Mouse (Mus musculus) frontal cortex, postnatal 36 days (tissue): ENCODE results near the gene Rab11a.
A peak's percentile ranks its signal among the peaks of the same experiment; 100 is the strongest.

ENCODE experiments used
- DNase-seq, 2 experiments: peaks; one replicate each; pipeline ENCODE4 v3.0.0; 2022; ENCODE audit warnings: low spot score in 2 of 2

Rab11a gene

DNA sequence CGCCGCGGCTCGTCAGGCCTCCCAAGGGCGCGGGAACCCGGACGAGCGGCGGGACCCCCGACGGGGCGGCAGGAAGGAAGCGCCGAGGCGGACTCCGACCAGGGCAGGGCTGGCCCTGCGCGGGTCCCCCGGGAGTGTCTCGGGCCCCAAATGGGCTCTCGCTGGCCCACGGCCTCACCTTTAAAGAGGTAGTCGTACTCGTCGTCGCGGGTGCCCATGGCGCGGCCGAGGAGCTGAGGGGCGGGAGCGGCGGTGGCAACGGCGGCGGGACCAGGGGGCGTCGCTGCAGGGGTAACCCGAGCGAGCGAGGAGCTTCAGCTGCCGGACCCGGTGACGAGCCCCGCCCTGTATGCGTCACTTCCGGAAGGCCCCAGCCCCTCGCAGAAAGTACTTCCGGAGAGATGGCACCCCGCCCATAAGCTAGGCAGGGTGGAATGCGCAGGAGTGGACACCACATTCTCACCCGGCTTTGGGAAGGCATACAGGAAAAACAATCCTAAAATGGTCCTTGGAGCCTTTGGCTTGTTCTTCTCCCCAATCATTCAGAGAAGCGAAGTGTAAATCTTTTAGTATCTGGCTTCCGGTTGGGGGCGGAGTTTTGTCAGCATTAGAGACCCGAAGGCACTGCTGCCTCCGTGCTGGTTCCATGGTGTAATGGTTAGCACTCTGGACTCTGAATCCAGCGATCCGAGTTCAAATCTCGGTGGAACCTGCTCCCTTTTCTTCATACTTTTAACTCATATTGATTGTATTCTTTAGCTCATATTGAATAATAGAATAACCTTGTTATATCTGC is at the start of gene Rab11a:
TSS of gene Rab11a (minus strand) at position 353 of the 796 bp plus-strand sequence.
- peak; percentile 95 to 96 for DNase-seq

DNA sequence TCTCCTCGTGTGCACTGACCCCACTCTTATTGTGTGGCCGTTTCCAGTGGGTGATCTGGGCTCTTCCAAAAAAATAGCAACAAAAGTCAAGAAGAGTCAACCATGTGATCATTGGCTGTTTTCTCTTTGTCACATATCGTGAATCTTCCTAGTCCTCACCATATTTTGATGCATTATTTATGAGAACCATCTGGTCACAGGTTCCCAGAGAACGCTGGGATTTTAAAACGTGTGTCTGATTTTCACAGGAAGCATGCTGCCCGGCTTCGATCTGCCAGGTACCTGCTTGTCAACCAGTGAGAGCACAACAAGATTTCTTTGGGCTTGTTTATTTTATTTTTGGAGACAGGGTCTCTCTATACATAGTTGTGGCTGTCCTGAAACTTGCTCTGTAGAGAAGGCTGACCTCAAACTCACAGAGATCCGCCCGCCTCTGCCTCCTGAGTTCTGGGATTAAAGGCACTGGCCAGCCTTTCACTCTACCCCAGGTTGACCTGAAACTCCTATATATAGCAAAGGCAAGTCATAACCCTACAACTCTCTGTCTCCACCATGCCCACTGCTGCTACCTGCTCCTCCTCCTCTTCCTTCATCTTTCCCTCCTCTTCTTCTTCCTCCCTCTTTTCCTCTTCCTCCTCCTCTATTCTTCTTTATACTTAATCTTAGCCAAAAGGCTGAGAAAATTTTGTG is 48.8 kb upstream of the Rab11a start:
- peak in 1 of 2 experiments; percentile 28 for DNase-seq

DNA sequence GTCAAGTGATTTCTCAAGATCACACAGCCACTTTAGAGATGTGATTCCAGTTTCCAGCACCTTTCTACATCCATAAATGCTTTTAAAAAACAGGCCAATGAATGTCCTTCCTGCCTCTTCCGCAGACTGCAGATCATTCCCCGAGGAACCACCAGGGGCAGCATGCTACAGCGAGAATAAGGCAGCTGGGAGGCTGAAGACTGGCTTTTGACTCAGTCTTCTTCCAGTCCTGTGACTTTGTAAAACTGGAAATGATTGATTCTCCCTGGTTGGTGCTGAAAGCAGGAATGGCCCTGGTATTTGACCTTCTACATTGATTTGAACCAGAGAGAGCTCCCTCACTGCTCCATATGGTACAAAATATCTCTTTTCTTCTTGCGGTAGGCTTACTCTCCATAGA is 47.3 kb upstream of the Rab11a start:
- DNase-seq, result no peak

DNA sequence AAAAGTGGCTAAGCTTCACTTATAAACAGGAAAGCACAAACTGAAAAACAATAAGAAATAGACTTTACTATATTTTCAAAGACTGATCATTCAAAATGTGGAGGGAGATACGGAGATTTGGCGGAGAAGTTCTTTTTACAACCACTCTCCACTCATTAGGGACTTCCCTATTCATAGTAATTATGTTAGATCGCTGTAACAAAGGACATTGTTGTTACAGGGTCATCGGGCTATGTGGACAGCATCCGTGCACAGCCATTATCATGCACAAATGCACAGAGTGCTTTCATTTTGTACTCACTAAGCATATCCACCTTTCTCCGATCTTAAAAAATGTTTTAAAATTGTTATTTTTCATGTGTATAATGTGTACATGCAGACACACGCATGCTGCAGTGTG is 46.0 kb upstream of the Rab11a start:
- DNase-seq, result no peak

DNA sequence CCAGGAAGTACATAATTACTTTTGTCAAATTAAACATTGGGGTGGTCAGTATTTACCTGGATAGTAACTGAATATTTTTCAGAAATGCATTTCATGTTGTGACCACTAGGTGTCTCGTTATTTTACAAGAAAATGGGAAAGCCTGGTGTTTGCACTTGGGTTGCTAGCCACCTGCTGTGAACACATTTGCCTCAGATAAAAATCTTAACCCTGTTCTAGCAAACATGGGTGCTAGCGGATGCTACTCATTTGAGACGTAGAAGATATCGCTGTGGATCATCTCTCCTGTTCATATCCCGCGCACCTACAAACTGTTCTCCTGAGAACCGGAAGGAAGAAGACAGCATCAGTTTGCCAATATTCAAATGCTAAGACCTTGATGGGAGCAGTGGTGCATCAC is 42.1 kb upstream of the Rab11a start:
- no peak for DNase-seq

DNA sequence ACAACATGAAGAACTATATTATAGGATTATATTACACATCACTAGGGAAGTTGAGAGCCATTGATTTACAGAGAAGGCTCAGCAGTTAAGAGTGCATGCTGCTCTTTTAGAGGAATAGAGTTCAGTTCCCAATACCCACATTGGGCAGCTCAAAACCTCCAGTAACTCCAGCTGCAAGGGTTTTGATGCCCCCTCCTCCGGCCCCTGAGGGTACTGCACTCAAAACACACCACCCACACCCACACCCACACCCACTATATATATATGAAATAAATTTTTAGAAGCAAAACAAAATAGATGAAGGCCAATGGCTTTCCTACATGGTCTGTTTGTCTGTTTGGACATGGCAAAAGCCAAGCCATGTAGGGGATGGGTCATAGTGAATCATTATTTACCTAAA is 40.6 kb upstream of the Rab11a start:
- no peak for DNase-seq

DNA sequence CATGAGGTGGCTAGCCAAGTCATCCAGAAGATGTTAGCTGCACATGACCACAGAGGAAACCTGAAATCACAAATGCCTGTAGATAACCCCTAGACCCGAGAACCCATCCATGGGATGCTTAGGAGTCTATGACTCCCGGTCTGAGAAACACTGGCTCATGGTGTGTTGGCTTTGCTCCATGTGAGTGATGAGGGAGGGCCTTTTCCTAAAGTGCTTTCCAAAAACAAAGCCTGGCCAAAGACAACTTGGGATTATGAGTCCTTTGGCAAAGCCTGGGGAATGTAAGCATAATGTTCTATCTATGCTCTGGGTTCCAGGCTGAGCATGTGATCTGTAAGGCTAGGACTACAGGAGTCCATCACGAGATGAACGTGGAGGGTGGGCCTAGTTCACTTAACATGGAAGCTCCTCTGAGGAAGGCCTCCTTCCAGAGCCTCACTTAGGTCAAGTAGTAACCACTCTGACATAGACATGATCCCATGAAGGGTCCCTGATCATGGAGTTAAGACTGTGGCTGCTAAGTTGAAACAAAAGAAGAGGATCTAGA is 40.0 kb upstream of the Rab11a start:
- no peak for DNase-seq

DNA sequence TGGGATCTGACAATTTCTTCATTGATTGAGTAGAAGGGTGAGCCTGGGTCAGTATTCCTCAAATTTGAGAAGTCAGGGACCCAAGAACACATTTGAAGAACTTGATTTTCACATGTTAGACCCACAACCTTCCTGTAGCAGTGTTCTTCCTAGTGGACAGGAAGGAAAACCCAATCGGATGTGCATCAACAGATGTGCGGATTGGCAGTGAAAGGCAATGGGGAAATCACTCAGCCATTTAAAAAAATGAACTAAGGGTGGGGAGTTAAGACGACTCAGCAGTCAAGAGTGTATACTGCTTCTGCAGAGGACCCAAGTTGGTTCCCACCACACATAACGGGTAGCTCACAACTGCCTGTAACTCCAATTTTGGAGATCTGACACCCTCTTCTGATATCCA is 37.9 kb upstream of the Rab11a start:
- no peak for DNase-seq

DNA sequence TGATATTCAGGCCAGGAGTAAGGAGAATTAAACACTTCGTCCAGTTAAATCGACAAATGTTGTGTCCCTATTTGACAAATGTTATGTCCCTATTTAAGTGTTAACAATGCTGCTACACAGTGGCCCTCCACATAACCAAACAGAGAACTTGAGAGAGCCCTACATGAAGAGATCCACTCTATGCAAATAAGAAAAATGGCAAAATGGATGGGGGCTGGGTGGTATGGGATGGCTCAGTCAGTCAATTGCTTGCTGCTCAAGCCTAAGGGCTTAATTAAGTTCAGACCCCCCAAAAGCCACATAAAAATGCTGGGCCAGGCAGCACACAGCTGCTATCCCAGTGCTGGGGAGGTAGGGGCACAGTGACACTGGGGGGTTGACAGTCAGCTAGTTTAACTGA is 37.3 kb upstream of the Rab11a start:
- DNase-seq, result no peak

DNA sequence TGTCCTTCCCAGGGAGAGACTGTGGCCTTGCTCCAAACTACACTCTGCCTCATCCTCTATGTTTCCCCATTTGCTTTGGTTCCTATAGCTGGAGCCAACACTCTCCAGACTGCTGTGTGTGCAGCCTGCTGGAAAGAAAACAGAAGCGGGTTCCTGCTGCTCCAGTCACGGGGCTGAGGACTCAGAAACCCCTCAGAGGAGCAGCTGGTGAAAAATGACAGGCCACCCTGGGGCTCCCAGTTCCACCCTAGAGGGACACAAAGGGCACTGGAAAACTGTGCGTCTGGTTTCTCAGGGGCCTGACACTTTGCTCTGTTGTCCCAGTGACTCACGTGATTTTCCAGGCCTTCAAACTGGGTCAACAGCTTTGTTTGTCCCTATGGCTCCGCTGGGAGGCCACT is 36.9 kb upstream of the Rab11a start:
- DNase-seq, result peak in 1 of 2 experiments; percentile 50

DNA sequence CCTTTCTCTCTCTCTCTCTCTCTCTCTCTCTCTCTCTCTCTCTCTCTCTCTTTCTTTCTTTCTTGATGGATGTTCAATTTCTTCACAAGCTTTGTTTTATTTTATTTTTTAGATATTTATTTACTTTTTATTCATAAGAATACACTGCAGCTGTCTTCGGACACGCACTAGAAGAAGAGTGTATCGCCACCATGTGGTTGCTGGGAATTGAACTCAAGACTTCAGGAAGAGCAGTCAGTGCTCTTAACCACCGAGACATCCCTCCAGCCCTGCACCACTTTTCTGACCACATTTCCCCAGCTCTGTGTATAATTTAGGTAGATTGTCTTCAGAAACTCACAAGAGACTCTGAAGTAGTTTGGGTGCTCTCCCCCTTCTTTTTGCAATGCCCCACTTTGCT is 36.4 kb upstream of the Rab11a start:
- no peak for DNase-seq

DNA sequence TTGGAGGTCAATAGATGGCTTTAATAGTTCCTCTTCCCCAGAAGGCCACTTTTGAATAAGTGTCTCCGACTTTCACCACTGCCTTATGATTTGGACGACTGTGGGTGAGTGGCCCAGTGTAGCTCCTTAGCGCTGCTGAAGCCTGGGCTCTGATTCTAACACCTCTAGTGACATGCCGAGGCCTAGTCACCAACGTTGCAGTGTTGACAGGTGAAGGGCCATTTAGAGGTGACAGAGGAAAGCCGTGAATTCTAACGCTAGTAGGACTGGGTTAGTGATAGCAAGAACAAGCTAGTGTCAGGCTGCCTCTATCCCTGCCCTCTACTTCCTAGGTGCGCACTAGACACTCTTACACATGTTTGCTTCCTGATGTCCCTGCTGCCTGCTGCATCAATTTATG is 35.7 kb upstream of the Rab11a start:
- no peak for DNase-seq

DNA sequence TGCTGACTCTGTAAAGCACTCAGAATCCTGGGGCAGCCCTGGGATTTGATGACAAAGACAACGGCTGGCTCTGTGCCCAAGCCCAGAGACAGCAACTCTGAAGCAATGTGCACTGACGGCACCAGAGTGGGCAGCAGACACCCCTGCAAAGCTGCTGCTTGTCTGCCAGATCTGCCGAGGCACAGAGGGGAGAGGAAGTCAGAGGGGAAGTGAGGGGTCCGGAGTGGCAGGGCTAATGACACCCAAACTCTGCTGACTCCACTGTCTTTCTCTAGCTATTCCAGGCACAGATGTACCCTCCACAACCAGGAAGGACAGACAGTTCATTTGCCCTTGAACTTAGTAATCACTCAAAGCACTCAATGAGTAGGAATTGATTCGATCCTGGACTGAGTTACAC is 33.7 kb upstream of the Rab11a start:
- DNase-seq, result peak; percentile 55 to 57

DNA sequence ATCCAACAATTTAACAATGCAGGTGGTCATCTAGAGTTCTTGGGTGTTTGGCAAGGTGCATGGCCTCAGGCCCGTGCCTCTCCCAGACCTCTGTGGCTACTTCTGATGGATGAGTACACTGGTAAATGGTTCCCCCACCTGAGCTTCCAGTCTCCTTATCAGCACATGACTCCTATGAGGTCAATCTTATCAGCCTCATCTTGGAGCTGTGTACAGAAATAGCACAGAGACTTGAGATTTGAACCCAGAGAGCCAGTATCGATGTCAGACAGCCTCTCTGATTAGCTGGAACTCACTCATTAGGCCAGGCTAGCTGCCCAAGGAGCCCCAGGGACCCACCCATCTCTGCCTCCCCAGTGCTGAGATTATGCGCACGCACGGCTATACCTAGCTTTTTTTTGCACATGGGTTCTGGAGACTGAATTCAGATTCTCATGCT is 32.9 kb upstream of the Rab11a start:
- no peak for DNase-seq

DNA sequence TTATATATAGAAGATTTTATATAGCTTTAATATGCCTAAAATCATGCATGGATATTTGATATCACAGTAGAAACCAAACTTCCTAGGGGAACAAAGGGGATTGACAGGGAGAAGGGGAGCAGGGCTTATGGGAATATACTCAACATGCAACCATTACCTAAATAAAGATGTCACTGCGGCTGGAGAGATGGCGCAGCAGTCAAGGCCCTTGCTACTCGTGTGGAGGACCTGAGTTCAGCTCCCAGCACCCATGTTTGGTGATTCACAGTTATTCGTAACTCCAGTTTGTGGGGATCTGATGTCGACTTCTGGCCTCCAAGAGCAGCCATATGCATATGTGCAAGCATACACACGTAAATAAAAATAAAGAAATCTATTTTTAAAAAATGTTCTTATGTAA is 32.4 kb upstream of the Rab11a start:
- DNase-seq, result no peak

DNA sequence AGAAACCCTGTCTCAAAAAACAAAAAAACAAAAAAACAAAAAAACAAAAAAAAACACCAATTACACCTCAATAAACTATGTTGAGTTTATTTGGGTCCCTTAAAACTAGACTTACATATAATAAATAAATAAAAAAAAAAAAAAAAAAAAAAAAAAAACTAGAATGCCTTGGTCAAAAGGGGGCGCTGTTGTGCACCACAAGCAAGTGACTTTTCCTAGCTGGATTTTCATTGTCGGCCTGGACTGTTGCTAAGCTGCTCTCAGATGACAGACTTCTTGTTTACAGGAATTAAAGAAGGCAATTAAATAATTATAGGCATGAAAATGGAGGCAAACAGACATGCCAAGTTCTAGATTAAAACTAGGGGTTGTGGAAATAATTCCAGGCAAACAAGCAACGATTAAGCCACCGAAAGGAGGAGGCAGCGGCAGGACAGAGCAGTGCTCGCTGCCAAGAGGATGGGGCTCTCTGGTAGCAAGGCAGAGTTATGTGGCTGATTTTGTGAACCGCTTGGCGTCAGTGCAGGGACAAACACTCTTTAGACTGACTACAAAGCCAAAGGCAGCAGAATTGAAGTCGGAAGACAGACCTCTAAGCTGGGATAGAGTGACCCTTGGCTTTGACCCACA is 31.6 kb upstream of the Rab11a start:
- no peak for DNase-seq

DNA sequence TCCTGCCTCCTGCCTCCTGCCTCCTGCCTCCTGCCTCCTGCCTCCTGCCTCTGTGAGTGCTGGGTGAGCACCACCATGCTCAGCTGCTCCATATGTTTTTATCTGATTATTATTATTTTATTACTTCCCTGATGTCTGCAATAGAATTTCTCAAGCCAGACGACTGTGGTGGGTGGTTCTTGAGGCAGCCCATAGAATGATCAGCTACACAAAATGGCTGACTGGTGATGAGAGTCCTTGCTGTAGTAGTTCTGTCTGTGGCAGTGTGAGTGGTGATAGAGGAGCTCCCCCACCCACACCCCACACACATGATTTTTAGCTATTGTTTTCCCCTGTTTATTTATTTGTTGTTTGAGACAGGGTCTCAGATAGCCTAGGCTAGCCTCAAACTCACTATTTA is 30.2 kb upstream of the Rab11a start:
- DNase-seq, result no peak

DNA sequence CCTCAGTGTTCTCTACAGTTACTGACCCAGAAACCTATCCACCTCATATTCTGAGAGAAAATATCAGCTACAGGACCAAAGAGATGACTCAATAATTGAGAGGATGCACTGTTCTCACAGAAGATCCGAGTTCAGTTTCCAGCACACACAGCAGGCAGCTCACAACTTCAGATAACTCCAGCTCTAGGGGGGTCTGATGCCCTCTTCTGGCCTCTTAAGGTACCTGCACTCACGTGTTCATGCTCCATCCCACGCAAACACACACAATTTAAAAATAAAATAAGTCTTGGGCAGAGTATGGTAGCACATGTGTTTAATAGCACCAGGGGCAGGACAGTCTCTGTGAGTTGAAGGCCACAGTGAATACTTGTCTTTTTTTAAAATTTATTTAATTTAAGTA is 28.6 kb upstream of the Rab11a start:
- no peak for DNase-seq

DNA sequence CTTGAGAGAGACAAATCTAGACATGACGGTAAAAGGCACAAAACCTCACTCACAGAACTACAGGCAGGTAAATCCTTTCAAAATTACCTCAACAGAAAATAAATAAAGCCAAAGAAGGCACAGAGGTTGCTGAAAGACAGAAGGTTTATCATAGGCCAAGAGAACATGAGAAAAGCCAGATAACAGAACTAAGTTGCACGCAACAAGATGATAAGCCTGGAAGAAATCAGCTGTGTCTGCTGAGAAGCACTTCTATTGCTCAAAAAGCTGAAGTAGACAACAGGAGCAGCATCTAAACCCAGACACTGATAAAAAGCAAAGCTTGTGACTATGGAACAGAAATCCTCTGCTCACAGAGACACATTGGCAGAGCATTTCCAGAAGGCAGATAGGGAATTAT is 27.3 kb upstream of the Rab11a start:
- no peak for DNase-seq

DNA sequence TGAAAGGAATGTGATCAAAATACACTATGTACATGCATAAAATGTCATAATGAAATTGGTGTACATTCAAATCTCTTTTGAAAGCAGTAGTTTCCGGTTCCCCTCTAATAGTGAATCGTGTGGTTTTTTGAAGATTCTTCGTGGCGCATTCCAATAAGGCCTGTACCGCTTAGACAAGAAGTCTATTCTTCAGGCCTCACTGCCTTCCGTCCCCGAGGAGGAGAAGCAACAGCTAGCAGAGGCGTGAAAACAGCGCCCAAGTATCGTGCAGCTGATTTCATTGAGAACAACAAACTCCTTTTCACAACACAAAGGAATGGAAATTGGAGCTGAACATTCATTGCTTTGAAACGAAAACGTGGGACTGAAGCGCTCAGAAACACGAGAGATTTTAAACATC is 20.5 kb upstream of the Rab11a start:
- no peak for DNase-seq

DNA sequence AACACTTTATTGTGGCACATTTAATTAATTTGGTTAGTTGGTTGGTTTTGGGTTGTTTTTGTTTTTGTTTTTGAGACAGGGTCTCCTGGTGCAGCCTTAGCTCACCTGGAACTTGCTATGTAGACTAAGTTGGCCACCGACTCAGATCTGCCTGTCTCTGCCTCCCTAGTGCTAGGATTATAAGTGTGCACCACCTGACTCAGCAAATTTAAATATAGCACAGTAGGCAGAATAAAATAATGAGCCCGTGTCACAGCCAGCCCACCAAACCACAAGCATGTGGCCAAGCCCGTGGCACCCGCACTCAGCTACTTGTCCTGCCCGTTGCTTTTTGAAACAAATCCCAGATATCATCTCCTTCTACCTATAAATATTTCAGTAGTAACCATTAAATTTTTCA is 15.0 kb upstream of the Rab11a start:
- DNase-seq, result no peak

DNA sequence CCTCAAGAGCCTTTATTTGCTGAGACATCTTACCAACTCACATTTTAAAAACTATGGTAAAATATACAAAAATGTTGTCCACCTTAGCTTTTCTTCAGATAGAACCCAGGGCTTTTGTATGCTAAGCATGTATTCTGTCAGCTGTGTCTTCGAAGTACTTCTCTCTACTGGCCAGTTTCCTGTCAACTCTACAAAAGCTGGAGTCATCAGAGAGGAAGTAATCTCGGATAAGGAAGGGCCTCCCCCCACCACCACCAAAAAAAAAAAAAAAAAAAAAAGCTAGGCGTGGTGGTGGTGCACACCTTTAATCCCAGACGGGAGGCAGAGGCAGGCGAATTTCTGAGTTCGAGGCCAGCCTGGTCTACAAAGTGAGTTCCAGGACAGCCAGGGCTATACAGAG is 11.8 kb upstream of the Rab11a start:
- no peak for DNase-seq

DNA sequence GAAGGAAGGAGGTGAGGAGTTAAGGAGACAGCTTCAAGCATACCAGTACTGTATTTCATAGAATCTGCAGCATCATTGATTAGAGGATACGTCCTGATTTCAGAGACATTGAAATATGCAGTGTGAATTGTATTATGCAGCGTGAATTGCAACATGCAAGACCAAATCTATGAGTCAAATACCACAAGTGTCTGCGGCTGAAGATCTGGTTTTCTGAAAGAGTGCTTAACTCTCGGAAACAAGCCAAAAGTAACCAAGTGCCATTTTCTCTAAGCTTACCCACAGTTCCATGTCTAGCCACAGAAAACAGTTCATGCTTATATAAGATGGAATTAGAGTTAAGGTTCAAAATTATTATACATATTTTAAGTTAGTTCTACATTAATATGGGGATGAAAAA is 10.2 kb upstream of the Rab11a start:
- DNase-seq, result no peak
